Mouse (Mus musculus): ENCODE measurements around the gene Pin1. TPM values are rescaled to one million over a fixed set of nuclear protein-coding genes. Genes with fewer than 3 reads are reported as not detected.
A peak's percentile ranks its signal among the peaks of the same experiment; 100 is the strongest.
"Not testable (repeated sequence)": the region's sequence is repeated elsewhere in the genome, so short reads cannot be mapped to it uniquely, and the experiment has no call there.

The Pin1 gene
- polyA plus RNA-seq, 1 experiment from 2014 or later: 91.4 TPM

- Histone ChIP-seq H3K4me3 (no peak overlapping the region), H3K27me3 (ENCODE audit: low read depth, poor library complexity, severe bottlenecking) (peaks cover 21% of the 10 kb centered on the region; the same call in 1 of the 2 replicates), H3K36me3 (no peaks in the 10 kb centered on the region), H3K9me3 (replicated peaks) (no peaks in the 10 kb centered on the region), H3K4me1 (peaks cover 60% of the 10 kb centered on the region), H3K27ac (replicated peaks) (peak overlapping the region; percentile 77)
- WGBS: 3% methylated on average over 4 of the region's 4 CpGs
- no peak for DNase-seq (ENCODE audit: low spot score)
Observed at GRCm38 (mm10) chr9:20689913-20690312, 38.0 kb downstream of the Pin1 start.

DNA sequence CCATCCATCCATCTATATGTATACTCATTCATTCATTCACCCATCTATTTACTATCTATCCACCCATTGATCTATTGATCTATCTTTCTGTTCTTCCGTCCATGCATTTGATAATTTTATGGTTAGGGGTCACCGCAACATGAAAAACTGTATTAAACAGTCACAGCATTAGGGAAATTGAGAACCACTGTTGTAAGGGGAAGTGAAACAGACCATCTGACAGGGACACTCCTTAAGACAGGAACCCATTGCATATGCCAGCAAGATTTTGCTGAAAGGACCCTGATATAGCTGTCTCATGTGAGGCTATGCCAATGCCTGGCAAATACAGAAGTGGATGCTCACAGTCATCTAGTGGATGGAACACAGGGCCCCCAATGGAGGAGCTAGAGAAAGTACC lies 38.6 kb downstream of the Pin1 start:
- H3K27ac ChIP-seq (replicated peaks): peak overlapping the region; percentile 77
- not testable (repeated sequence) for H3K36me3 ChIP-seq; H3K4me3 ChIP-seq; H3K9me3 ChIP-seq (replicated peaks); DNase-seq (ENCODE audit: low spot score)
- peaks cover 60% of the 10 kb centered on the region for H3K4me1 ChIP-seq
- 92% methylated on average over 2 of the region's 2 CpGs for WGBS
- peaks cover 26% of the 10 kb centered on the region for H3K27me3 ChIP-seq (ENCODE audit: low read depth, poor library complexity, severe bottlenecking)

DNA sequence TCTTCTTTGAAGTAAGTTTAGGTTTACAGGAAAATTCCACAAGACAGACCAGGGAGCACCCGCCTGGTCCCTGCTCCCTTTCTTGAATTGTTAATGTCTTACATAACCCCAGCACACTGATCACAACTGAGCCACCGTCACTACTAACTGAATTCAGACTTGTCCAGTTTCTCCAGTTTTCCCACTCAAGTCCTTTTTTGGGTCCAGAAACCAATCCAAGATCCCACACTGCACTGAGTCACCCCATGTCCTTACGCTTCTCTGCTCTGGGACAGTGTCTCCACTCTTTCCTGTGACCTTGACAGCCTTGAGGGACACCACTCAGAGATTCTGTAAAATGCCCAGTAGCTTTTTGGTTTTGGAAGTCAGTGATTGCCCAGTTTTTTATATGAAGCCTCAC lies 41.0 kb downstream of the Pin1 start:
- H3K4me1 ChIP-seq: peaks cover 82% of the 10 kb centered on the region

GRCm38 (mm10) chr9:20694721-20695235 lies 42.9 kb downstream of the Pin1 start:
- Histone ChIP-seq H3K4me1 (peaks cover 76% of the 10 kb centered on the region), H3K36me3 (peaks cover 1% of the 10 kb centered on the region), H3K9me3 (replicated peaks) (no peaks in the 10 kb centered on the region), H3K27me3 (ENCODE audit: low read depth, poor library complexity, severe bottlenecking) (peaks cover 32% of the 10 kb centered on the region), H3K4me3 (peak overlapping the region; percentile 50), H3K27ac (replicated peaks) (peak overlapping the region; percentile 91)
- WGBS: 5% methylated on average over 25 of the region's 25 CpGs
- DNase-seq (ENCODE audit: low spot score): peak; percentile 48

More for the DNA sequence above, 41.0 kb downstream of the Pin1 start:
- H3K9me3 ChIP-seq (replicated peaks): no peaks in the 10 kb centered on the region
- no peaks in the 10 kb centered on the region for H3K36me3 ChIP-seq
- no peak overlapping the region for H3K27ac ChIP-seq (replicated peaks)
- no peak overlapping the region for H3K4me3 ChIP-seq
- peaks cover 32% of the 10 kb centered on the region for H3K27me3 ChIP-seq (ENCODE audit: low read depth, poor library complexity, severe bottlenecking)
- 92% methylated on average over 3 of the region's 3 CpGs for WGBS
- DNase-seq (ENCODE audit: low spot score): no peak

GRCm38 (mm10) chr9:20696107-20696712 lies 44.3 kb downstream of the Pin1 start:
- peaks cover 65% of the 10 kb centered on the region for H3K4me1 ChIP-seq
- H3K27ac ChIP-seq (replicated peaks): peak overlapping the region; percentile 91
- H3K9me3 ChIP-seq (replicated peaks): 0 out of 2 replicates have a peak, but pooled peaks cover 2% of the 10 kb centered on the region
- H3K36me3 ChIP-seq: peaks cover 9% of the 10 kb centered on the region
- 64% methylated on average over 5 of the region's 5 CpGs for WGBS
- DNase-seq (ENCODE audit: low spot score): no peak
- H3K27me3 ChIP-seq (ENCODE audit: low read depth, poor library complexity, severe bottlenecking): peaks cover 32% of the 10 kb centered on the region
- H3K4me3 ChIP-seq: no peak overlapping the region

GRCm38 (mm10) chr9:20697466-20697865 lies 45.6 kb downstream of the Pin1 start:
- Histone ChIP-seq H3K4me1 (peaks cover 58% of the 10 kb centered on the region), H3K36me3 (peaks cover 9% of the 10 kb centered on the region), H3K27ac (replicated peaks) (peak overlapping the region; percentile 91), H3K9me3 (replicated peaks) (0 out of 2 replicates have a peak, but pooled peaks cover 2% of the 10 kb centered on the region), H3K4me3 (peak overlapping the region; percentile 9), H3K27me3 (ENCODE audit: low read depth, poor library complexity, severe bottlenecking) (peaks cover 32% of the 10 kb centered on the region)
- WGBS: 12% methylated on average over 8 of the region's 8 CpGs
- peak; percentile 87 for DNase-seq (ENCODE audit: low spot score)

- Histone ChIP-seq H3K36me3 (peaks cover 9% of the 10 kb centered on the region), H3K27ac (replicated peaks) (peak overlapping the region; percentile 82), H3K4me3 (no peak overlapping the region), H3K9me3 (replicated peaks) (0 out of 2 replicates have a peak, but pooled peaks cover 2% of the 10 kb centered on the region), H3K27me3 (ENCODE audit: low read depth, poor library complexity, severe bottlenecking) (no peaks in the 10 kb centered on the region), H3K4me1 (peaks cover 14% of the 10 kb centered on the region)
- DNase-seq (ENCODE audit: low spot score): no peak
- WGBS: 59% methylated on average over 8 of the region's 8 CpGs
Observed at GRCm38 (mm10) chr9:20703832-20704380, 52.0 kb downstream of the Pin1 start.

DNA sequence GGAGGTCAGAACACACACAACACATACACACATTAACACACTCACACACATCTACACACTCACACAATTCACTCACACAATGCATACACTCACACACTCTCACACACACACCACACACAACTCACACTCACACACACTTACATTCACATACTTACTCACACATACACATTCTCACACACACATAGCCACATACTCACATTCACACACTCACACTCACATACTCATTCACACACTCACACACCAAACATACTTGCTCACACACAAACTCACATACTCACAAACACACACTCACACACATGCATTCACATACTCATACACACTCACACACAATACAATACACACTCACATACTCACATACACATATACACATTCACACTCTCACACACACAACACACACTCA lies 53.5 kb downstream of the Pin1 start:
- no peaks in the 10 kb centered on the region for H3K27me3 ChIP-seq (ENCODE audit: low read depth, poor library complexity, severe bottlenecking)
- no peak overlapping the region for H3K27ac ChIP-seq (replicated peaks)
- no peaks in the 10 kb centered on the region for H3K9me3 ChIP-seq (replicated peaks)
- no peak for DNase-seq (ENCODE audit: low spot score)
- H3K36me3 ChIP-seq: peaks cover 1% of the 10 kb centered on the region; the same call in 1 of the 2 replicates
- no peak overlapping the region for H3K4me3 ChIP-seq
- peaks cover 14% of the 10 kb centered on the region for H3K4me1 ChIP-seq

- no peak for DNase-seq (ENCODE audit: low spot score)
- peaks cover 14% of the 10 kb centered on the region for H3K4me1 ChIP-seq
- H3K36me3 ChIP-seq: no peaks in the 10 kb centered on the region; the same call in 1 of the 2 replicates
- no peaks in the 10 kb centered on the region for H3K9me3 ChIP-seq (replicated peaks)
- H3K27ac ChIP-seq (replicated peaks): no peak overlapping the region
- no peaks in the 10 kb centered on the region for H3K27me3 ChIP-seq (ENCODE audit: low read depth, poor library complexity, severe bottlenecking)
- no peak overlapping the region for H3K4me3 ChIP-seq
- 45% methylated on average over 4 of the region's 4 CpGs for WGBS
Observed at GRCm38 (mm10) chr9:20705981-20706380, 54.1 kb downstream of the Pin1 start.

DNA sequence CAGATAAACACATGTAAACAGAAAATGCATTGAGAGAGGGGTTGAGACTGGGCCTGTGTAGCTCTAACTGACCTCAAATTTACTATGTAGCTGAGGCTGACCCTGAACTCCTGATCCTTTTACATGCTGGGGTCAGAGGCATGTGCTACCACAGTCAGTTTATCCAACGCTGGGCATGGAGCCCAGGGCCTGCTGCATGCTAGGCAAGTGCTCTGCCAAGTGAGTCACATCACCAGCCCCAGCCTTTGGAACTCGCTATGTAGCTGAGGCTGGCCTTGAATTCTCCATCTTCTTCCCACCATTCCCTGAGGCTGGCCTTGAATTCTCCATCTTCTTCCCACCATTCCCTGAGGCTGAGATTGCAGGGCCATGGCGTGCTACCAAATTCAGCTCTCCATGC lies 58.6 kb downstream of the Pin1 start:
- Histone ChIP-seq H3K4me3 (no peak overlapping the region), H3K4me1 (peaks cover 13% of the 10 kb centered on the region), H3K27me3 (ENCODE audit: low read depth, poor library complexity, severe bottlenecking) (no peaks in the 10 kb centered on the region), H3K27ac (replicated peaks) (no peak overlapping the region), H3K36me3 (peaks cover 6% of the 10 kb centered on the region; the same call in 1 of the 2 replicates), H3K9me3 (replicated peaks) (0 out of 2 replicates have a peak, but pooled peaks cover 6% of the 10 kb centered on the region)
- DNase-seq (ENCODE audit: low spot score): no peak
- WGBS: 83% methylated on average over 3 of the region's 3 CpGs

DNA sequence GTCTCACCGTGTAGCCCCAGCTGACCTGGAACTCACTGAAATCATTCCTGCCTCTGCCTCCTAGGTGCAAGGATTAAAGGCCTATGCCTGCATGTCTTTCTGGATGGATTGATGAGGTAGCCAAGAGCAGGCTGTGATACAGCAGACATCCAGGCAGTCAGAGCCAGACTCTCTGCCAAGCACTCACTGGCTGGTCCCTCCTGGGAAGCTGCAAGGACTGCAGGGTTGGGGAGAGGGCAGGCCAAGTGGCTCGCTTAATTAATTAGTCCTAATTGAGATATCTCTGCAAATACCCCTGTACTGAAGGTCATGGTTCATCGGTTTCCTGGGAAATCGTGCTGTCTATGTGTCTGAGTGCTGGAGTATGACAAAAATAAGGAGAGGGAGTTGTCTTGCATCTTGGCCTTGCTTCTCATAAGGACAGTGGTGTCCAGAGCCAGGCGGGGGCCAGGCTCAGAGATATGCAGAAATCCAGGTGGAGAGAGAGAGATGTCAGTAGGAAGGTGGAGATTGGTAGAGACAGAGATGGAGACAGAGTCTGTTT lies 61.1 kb downstream of the Pin1 start:
- 64% methylated on average over 5 of the region's 5 CpGs for WGBS
- Histone ChIP-seq H3K27me3 (ENCODE audit: low read depth, poor library complexity, severe bottlenecking) (no peaks in the 10 kb centered on the region), H3K4me3 (peak overlapping the region; percentile 3; the same call in 1 of the 2 replicates), H3K27ac (replicated peaks) (peak overlapping the region; percentile 24), H3K9me3 (replicated peaks) (0 out of 2 replicates have a peak, but pooled peaks cover 6% of the 10 kb centered on the region), H3K4me1 (peaks cover 13% of the 10 kb centered on the region), H3K36me3 (peaks cover 7% of the 10 kb centered on the region; the same call in 1 of the 2 replicates)
- no peak for DNase-seq (ENCODE audit: low spot score)

- WGBS: 47% methylated on average over 7 of the region's 11 CpGs
Observed at GRCm38 (mm10) chr9:20713478-20713987, 61.6 kb downstream of the Pin1 start.

More at GRCm38 (mm10) chr9:20713478-20713987, 61.6 kb downstream of the Pin1 start:
- 0 out of 2 replicates have a peak, but pooled peaks cover 6% of the 10 kb centered on the region for H3K9me3 ChIP-seq (replicated peaks)
- peaks cover 13% of the 10 kb centered on the region for H3K4me1 ChIP-seq
- peak overlapping the region; percentile 24 for H3K27ac ChIP-seq (replicated peaks)
- peaks cover 7% of the 10 kb centered on the region; the same call in 1 of the 2 replicates for H3K36me3 ChIP-seq
- DNase-seq (ENCODE audit: low spot score): no peak
- H3K27me3 ChIP-seq (ENCODE audit: low read depth, poor library complexity, severe bottlenecking): no peaks in the 10 kb centered on the region
- H3K4me3 ChIP-seq: peak overlapping the region; percentile 3; the same call in 1 of the 2 replicates

All from midbrain, embryonic 10.5 days (tissue).